Mouse (Mus musculus): ENCODE measurements around the gene Amph. TPM values are rescaled to one million over a fixed set of nuclear protein-coding genes. Genes with fewer than 3 reads are reported as not detected.

Gene Amph
- polyA plus RNA-seq, 1 experiment from 2014 or later, result 45.0 TPM

DNA sequence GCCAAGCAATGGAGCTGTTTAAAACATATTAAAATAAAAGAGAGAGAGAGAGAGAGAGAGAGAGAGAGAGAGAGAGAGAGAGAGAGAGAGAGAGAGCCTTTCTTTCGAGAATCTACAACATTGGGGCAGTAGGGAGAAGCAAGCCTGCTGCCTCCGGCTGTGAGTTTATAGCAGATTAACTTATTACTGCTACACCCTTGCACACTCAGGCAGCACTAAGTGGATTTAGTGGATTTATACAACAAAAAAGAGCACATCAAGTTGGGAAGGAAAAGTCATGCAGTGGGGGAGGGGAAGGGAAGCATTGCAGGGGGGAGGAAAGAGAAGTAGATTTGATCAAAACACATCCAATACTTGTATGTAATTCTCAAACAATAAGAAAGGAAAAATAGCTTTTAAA lies 73.5 kb downstream of the Amph start:
- WGBS, result 23% methylated on average over 2 of the region's 2 CpGs
- ATAC-seq, result no peak
- Histone ChIP-seq H3K4me2 (ENCODE audit: low read length) (no peak overlapping the region), H3K9me3 (ENCODE audit: control insufficient read depth, low read length) (no peaks in the 10 kb centered on the region), H3K4me3 (replicated peaks; ENCODE audit: low read length) (no peak overlapping the region), H3K9ac (replicated peaks; ENCODE audit: low read depth, low read length) (no peak overlapping the region), H3K36me3 (ENCODE audit: control insufficient read depth, insufficient read depth) (no peaks in the 10 kb centered on the region), H3K4me1 (replicated peaks; ENCODE audit: control insufficient read depth, insufficient read depth, low read length) (no peaks in the 10 kb centered on the region), H3K27me3 (replicated peaks; ENCODE audit: control insufficient read depth, insufficient read depth, low read length) (no peaks in the 10 kb centered on the region), H3K27ac (ENCODE audit: low read length) (no peak overlapping the region)

DNA sequence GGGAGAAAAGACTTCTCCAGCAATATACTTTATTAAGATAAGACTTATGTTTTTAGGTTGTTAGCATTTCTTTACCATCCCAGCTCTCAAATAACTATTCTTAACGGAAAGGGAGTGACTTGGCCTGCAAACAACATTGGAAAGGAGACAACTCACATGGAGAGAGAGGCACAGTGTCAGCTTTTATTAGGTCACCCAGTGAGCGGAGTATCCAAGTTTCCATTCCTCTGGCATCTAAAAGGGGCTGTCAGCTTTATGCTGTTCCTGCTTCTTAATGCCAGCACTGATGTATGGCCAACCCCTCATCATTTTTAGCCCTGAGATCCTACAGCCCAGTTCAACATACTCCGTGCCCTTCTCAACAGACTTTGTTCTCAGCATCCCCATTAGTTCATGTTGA lies 74.3 kb downstream of the Amph start:
- no peaks in the 10 kb centered on the region for H3K36me3 ChIP-seq (ENCODE audit: control insufficient read depth, insufficient read depth)
- WGBS, result 62% methylated on average over 3 of the region's 3 CpGs
- no peak overlapping the region for H3K27ac ChIP-seq (ENCODE audit: low read length)
- H3K9ac ChIP-seq (replicated peaks; ENCODE audit: low read depth, low read length), result no peak overlapping the region
- no peaks in the 10 kb centered on the region for H3K9me3 ChIP-seq (ENCODE audit: control insufficient read depth, low read length)
- ATAC-seq, result no peak
- H3K27me3 ChIP-seq (replicated peaks; ENCODE audit: control insufficient read depth, insufficient read depth, low read length), result no peaks in the 10 kb centered on the region
- H3K4me2 ChIP-seq (ENCODE audit: low read length), result no peak overlapping the region
- no peaks in the 10 kb centered on the region for H3K4me1 ChIP-seq (replicated peaks; ENCODE audit: control insufficient read depth, insufficient read depth, low read length)
- H3K4me3 ChIP-seq (replicated peaks; ENCODE audit: low read length), result no peak overlapping the region

DNA sequence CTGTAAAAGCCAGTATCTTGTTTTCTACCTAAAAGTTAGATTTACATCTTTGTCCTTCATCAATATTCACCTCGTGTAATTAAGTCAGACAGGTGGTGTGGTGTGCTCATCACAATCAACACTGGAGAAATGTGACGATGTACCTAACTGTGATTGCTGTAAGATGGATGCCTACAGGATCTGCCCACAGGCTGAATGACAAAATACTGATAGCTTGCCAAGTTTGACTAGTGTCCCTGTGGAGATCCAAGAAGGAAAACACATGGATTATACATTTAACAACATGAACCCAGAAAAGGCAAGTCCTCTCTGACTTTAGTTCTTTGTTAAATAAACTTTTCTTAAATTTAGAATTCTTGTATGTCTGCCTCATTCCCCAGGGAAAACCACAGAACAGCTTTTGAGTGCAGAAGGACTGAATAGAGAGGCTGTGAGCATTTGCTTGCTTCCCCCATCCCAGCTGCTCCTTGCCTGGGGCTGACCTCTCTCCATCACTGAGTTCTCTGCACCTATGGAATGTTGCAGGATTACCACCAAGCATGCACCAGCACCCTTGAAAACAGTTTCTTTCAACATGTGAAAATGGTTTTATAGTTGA lies 77.2 kb downstream of the Amph start:
- H3K36me3 ChIP-seq (ENCODE audit: control insufficient read depth, insufficient read depth), result no peaks in the 10 kb centered on the region
- H3K9me3 ChIP-seq (ENCODE audit: control insufficient read depth, low read length), result no peaks in the 10 kb centered on the region

DNA sequence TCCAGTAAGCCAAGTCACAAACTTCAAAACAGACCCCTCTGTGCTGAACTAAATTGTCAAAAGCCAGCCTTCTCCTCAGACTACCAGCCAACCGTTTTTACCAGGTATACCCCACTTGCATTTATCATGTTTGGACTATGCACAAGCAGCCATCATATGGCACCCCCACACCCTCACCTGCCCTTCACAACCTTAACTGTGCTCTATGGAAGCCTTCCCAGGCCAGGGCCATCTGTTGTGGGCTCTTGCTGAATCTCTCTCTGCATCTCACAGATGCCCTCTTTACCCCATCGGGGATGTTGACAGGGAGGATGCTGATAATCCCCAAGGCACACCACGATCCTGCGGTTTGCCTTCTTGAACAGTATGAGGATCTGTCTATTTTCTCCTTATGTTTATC lies 77.9 kb downstream of the Amph start:
- WGBS, result 95% methylated on average over 4 of the region's 4 CpGs
- H3K36me3 ChIP-seq (ENCODE audit: control insufficient read depth, insufficient read depth), result no peaks in the 10 kb centered on the region
- H3K4me1 ChIP-seq (replicated peaks; ENCODE audit: control insufficient read depth, insufficient read depth, low read length), result no peaks in the 10 kb centered on the region
- no peak overlapping the region for H3K4me2 ChIP-seq (ENCODE audit: low read length)
- H3K4me3 ChIP-seq (replicated peaks; ENCODE audit: low read length), result no peak overlapping the region
- no peak overlapping the region for H3K27ac ChIP-seq (ENCODE audit: low read length)
- H3K9ac ChIP-seq (replicated peaks; ENCODE audit: low read depth, low read length), result no peak overlapping the region
- H3K9me3 ChIP-seq (ENCODE audit: control insufficient read depth, low read length), result no peaks in the 10 kb centered on the region
- H3K27me3 ChIP-seq (replicated peaks; ENCODE audit: control insufficient read depth, insufficient read depth, low read length), result no peaks in the 10 kb centered on the region
- no peak for ATAC-seq

More for the DNA sequence above, 77.2 kb downstream of the Amph start:
- ATAC-seq, result no peak
- H3K4me1 ChIP-seq (replicated peaks; ENCODE audit: control insufficient read depth, insufficient read depth, low read length), result no peaks in the 10 kb centered on the region
- H3K4me3 ChIP-seq (replicated peaks; ENCODE audit: low read length), result no peak overlapping the region
- no peak overlapping the region for H3K4me2 ChIP-seq (ENCODE audit: low read length)
- 79% methylated on average over 2 of the region's 2 CpGs for WGBS
- H3K27ac ChIP-seq (ENCODE audit: low read length), result no peak overlapping the region
- H3K27me3 ChIP-seq (replicated peaks; ENCODE audit: control insufficient read depth, insufficient read depth, low read length), result no peaks in the 10 kb centered on the region
- no peak overlapping the region for H3K9ac ChIP-seq (replicated peaks; ENCODE audit: low read depth, low read length)

DNA sequence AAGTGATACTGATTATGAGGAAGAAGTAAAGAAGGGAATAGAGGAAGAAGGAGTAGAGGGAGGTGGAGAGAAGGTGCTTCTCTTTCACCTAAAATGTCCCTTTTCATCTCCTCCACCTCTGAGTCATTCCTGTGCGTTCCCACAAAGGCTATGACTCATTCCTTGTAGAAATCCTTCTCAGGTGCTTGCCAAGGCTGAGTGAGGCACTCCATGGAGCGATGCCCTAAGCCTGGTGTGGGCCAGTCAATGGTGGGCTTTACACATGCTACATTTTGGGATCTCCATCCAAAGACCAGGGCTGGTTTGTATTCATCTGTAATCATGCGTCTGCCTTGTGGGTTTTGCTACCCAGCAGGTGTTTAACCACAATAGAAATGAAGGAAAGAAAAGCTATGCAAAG lies 78.9 kb downstream of the Amph start:
- WGBS, result 74% methylated on average over 3 of the region's 3 CpGs
- Histone ChIP-seq H3K36me3 (ENCODE audit: control insufficient read depth, insufficient read depth) (no peaks in the 10 kb centered on the region), H3K4me2 (ENCODE audit: low read length) (no peak overlapping the region)

DNA sequence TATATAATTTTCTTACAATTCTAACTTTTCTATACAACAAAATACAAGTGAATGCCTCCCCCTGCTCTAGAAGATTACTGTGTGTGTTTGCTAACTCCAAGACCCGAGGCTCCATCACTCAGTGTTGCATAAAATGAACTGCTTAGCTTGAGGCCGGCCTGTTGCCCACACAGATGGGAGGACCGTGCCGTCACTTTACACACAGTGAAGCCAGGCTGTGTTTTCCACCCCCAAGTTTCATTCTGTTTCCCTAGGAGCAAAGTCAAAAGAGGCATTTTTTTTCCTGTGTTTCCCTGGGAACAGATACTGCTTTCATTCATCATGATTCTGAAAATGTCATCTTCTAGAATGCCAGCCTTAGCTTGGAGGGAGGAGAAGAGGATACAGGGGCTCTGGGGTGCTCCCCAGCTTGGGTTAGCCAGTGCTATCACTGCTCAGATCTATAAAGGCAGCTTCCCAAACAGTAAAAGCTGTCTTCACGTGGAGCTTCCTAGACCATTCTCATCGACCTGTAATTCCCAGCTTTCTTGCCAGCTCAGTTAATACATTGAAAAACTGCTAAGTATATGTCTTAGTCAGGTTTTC lies 79.9 kb downstream of the Amph start:
- Histone ChIP-seq H3K4me1 (replicated peaks; ENCODE audit: control insufficient read depth, insufficient read depth, low read length) (no peaks in the 10 kb centered on the region), H3K4me2 (ENCODE audit: low read length) (no peak overlapping the region), H3K9me3 (ENCODE audit: control insufficient read depth, low read length) (no peaks in the 10 kb centered on the region), H3K4me3 (replicated peaks; ENCODE audit: low read length) (no peak overlapping the region), H3K36me3 (ENCODE audit: control insufficient read depth, insufficient read depth) (no peaks in the 10 kb centered on the region), H3K27ac (ENCODE audit: low read length) (no peak overlapping the region), H3K27me3 (replicated peaks; ENCODE audit: control insufficient read depth, insufficient read depth, low read length) (no peaks in the 10 kb centered on the region), H3K9ac (replicated peaks; ENCODE audit: low read depth, low read length) (no peak overlapping the region)
- no peak for ATAC-seq
- WGBS, result 83% methylated on average over 6 of the region's 6 CpGs

More for the DNA sequence above, 78.9 kb downstream of the Amph start:
- H3K4me1 ChIP-seq (replicated peaks; ENCODE audit: control insufficient read depth, insufficient read depth, low read length), result no peaks in the 10 kb centered on the region
- ATAC-seq, result no peak
- no peak overlapping the region for H3K27ac ChIP-seq (ENCODE audit: low read length)
- no peak overlapping the region for H3K9ac ChIP-seq (replicated peaks; ENCODE audit: low read depth, low read length)
- H3K4me3 ChIP-seq (replicated peaks; ENCODE audit: low read length), result no peak overlapping the region
- no peaks in the 10 kb centered on the region for H3K9me3 ChIP-seq (ENCODE audit: control insufficient read depth, low read length)
- no peaks in the 10 kb centered on the region for H3K27me3 ChIP-seq (replicated peaks; ENCODE audit: control insufficient read depth, insufficient read depth, low read length)

DNA sequence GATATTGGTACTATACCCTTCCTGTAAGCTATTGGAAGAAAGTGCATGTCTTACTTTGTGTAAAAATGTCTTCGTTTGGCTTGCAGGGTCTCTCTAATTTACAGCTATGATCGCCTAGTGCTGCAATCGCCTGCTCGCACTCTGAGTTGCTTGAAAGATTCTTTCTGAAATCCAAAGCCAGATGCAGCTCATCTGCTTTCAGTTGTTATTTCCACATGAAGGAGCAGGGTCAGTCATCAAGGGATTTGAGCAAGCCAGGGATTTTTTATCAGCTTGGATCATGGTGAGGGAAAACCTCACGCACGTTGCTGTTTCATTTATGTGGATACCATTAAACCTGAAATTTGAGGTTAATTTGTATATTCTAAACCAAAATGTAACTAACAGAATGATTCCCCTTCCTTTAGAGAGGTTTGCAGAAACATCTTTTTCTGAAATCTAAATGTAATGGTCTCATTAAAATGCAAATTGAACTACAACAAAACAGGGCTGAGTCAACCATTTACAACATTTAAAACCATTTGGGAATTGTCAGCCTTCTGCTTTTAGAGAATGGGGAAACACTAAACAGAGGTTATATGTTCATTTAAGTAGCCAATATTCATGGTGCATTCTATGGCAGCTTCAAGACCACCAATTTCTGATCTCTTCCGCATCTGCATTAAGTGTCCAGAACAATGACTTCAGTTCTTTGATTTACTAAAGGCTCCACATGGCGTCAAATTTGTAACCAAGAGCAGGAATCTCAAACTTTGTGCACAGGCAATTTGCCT lies 84.1 kb downstream of the Amph start:
- Histone ChIP-seq H3K4me3 (replicated peaks; ENCODE audit: low read length) (no peak overlapping the region), H3K27ac (ENCODE audit: low read length) (no peak overlapping the region), H3K27me3 (replicated peaks; ENCODE audit: control insufficient read depth, insufficient read depth, low read length) (no peaks in the 10 kb centered on the region), H3K36me3 (ENCODE audit: control insufficient read depth, insufficient read depth) (no peaks in the 10 kb centered on the region), H3K9me3 (ENCODE audit: control insufficient read depth, low read length) (no peaks in the 10 kb centered on the region), H3K9ac (replicated peaks; ENCODE audit: low read depth, low read length) (no peak overlapping the region), H3K4me2 (ENCODE audit: low read length) (no peak overlapping the region), H3K4me1 (replicated peaks; ENCODE audit: control insufficient read depth, insufficient read depth, low read length) (no peaks in the 10 kb centered on the region)
- ATAC-seq, result no peak
- 71% methylated on average over 8 of the region's 8 CpGs for WGBS

DNA sequence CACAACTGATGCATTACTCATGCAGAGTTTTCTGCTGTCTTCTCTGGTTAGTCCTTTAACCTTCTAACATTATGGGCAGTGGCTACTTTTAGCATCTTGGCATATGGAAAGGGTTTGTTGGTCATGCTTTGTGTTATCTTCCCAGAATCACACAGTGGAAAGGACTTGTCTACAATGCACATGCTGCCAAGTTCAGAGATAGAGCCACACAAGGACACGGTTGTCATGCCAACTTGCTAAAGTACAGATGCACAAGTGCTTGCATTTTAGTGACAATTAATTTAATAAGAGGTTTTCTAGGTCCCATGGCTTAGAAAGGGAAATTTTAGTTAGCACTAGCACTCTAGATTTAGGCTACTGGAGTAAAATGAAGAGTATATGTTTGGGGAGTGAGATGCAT lies 104.1 kb downstream of the Amph start:
- Histone ChIP-seq H3K4me3 (replicated peaks; ENCODE audit: low read length) (no peak overlapping the region), H3K36me3 (ENCODE audit: control insufficient read depth, insufficient read depth) (no peaks in the 10 kb centered on the region), H3K4me1 (replicated peaks; ENCODE audit: control insufficient read depth, insufficient read depth, low read length) (no peaks in the 10 kb centered on the region), H3K9me3 (ENCODE audit: control insufficient read depth, low read length) (no peaks in the 10 kb centered on the region), H3K4me2 (ENCODE audit: low read length) (no peak overlapping the region), H3K27ac (ENCODE audit: low read length) (no peak overlapping the region), H3K27me3 (replicated peaks; ENCODE audit: control insufficient read depth, insufficient read depth, low read length) (no peaks in the 10 kb centered on the region), H3K9ac (replicated peaks; ENCODE audit: low read depth, low read length) (no peak overlapping the region)
- 89% methylated on average over 1 of the region's 1 CpGs for WGBS
- no peak for ATAC-seq

DNA sequence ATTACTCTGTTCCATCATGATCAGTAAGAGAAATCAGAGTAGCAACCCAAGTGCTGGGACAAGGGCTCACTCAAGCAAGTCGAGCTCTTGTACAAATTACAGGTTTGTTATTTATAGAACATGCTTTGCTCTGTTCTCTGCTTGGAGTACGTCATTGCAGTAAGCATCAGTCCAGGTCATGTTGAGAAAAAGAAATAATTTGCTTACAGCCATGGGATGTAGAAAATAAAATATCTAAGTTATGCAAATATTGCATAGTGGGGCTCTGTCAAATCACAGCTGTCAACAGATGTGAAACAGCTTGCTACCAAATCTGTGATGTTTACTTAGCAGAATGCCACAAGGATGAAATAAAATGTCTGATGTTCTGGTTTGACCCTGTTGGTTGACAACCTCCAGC lies 106.5 kb downstream of the Amph start:
- Histone ChIP-seq H3K4me2 (ENCODE audit: low read length) (no peak overlapping the region), H3K4me3 (replicated peaks; ENCODE audit: low read length) (no peak overlapping the region), H3K9ac (replicated peaks; ENCODE audit: low read depth, low read length) (no peak overlapping the region), H3K9me3 (ENCODE audit: control insufficient read depth, low read length) (no peaks in the 10 kb centered on the region), H3K27me3 (replicated peaks; ENCODE audit: control insufficient read depth, insufficient read depth, low read length) (no peaks in the 10 kb centered on the region), H3K36me3 (ENCODE audit: control insufficient read depth, insufficient read depth) (no peaks in the 10 kb centered on the region), H3K27ac (ENCODE audit: low read length) (no peak overlapping the region), H3K4me1 (replicated peaks; ENCODE audit: control insufficient read depth, insufficient read depth, low read length) (no peaks in the 10 kb centered on the region)
- 74% methylated on average over 2 of the region's 2 CpGs for WGBS
- no peak for ATAC-seq
